Mouse (Mus musculus): Measurements from ENCODE around the gene Zfp667. TPM values are rescaled to one million over a fixed set of nuclear protein-coding genes. Genes with fewer than 3 reads are reported as not detected.
"Not testable (repeated sequence)": the region's sequence is repeated elsewhere in the genome, so short reads cannot be mapped to it uniquely, and the experiment has no call there.

Gene Zfp667
- polyA plus RNA-seq, 1 experiment: 2.9 TPM

DNA sequence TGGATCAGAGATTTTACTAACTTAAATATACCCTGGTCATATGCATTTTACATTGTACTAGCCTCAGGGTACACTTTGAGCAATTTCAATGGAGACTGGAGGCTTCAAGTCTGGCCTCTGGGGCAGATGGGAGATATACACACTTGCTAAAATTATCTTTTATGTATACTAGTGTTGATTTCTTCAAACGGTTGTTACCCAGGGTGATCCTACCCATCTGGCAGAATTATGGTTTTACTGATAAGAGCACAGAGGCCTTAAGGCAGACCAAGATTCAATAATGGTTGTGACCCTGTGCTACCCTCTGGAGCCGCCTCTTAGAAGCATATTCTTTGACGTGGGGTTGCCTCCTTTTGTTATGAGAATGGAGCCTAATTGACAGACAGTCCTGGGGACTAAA, 8.5 kb upstream of the Zfp667 start:
- H3K27ac ChIP-seq (ENCODE audit: control insufficient read depth, insufficient read depth, low read length): no peak overlapping the region
- no peaks in the 10 kb centered on the region for H3K36me3 ChIP-seq (ENCODE audit: control insufficient read depth, insufficient read depth, low read length)
- WGBS: 64% methylated on average over 3 of the region's 3 CpGs
- H3K4me3 ChIP-seq (ENCODE audit: control insufficient read depth, insufficient read depth, low read length): no peak overlapping the region
- no peak for TF ChIP-seq POLR2A (IDR thresholded peaks at IDR 0.05; ENCODE audit: control insufficient read depth, extremely low read depth, insufficient read depth, low read length, poor library complexity)
- no peak for TF ChIP-seq CTCF (IDR thresholded peaks at IDR 0.05; ENCODE audit: borderline replicate concordance, control insufficient read depth, extremely low read depth, insufficient read depth, low read length, poor library complexity)
- no peaks in the 10 kb centered on the region for H3K4me1 ChIP-seq (replicated peaks; ENCODE audit: control insufficient read depth, insufficient read depth, low read length)
- no peaks in the 10 kb centered on the region for H3K27me3 ChIP-seq (ENCODE audit: control insufficient read depth, insufficient read depth, low read length)
- DNase-seq: no peak

DNA sequence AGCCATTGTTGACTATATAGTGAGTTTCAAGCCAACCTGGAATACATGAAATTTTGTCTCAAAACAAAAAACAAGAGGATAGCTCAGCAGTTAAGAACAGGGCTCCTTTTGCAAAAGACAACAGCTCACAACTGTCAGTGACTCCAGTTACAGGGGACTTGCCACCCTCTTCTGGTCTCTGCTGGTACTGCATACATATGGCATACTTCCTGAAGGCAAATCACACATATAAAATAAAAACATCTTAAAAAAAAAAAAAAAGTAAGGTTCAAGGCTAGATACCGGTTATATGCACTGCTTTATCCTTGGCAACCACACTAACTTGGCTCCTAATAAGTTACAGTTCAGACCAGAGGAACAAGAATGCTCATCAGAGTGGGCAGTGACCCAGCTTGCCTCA, 3.6 kb upstream of the Zfp667 start:
- no peak overlapping the region for H3K27ac ChIP-seq (ENCODE audit: control insufficient read depth, insufficient read depth, low read length)
- peak; percentile 85 for DNase-seq
- peaks cover 12% of the 10 kb centered on the region for H3K4me1 ChIP-seq (replicated peaks; ENCODE audit: control insufficient read depth, insufficient read depth, low read length)
- 3% methylated on average over 1 of the region's 1 CpGs for WGBS
- H3K36me3 ChIP-seq (ENCODE audit: control insufficient read depth, insufficient read depth, low read length): no peaks in the 10 kb centered on the region
- TF ChIP-seq CTCF (IDR thresholded peaks at IDR 0.05; ENCODE audit: borderline replicate concordance, control insufficient read depth, extremely low read depth, insufficient read depth, low read length, poor library complexity): no peak
- TF ChIP-seq POLR2A (IDR thresholded peaks at IDR 0.05; ENCODE audit: control insufficient read depth, extremely low read depth, insufficient read depth, low read length, poor library complexity): no peak
- H3K4me3 ChIP-seq (ENCODE audit: control insufficient read depth, insufficient read depth, low read length): no peak overlapping the region
- no peaks in the 10 kb centered on the region for H3K27me3 ChIP-seq (ENCODE audit: control insufficient read depth, insufficient read depth, low read length)

DNA sequence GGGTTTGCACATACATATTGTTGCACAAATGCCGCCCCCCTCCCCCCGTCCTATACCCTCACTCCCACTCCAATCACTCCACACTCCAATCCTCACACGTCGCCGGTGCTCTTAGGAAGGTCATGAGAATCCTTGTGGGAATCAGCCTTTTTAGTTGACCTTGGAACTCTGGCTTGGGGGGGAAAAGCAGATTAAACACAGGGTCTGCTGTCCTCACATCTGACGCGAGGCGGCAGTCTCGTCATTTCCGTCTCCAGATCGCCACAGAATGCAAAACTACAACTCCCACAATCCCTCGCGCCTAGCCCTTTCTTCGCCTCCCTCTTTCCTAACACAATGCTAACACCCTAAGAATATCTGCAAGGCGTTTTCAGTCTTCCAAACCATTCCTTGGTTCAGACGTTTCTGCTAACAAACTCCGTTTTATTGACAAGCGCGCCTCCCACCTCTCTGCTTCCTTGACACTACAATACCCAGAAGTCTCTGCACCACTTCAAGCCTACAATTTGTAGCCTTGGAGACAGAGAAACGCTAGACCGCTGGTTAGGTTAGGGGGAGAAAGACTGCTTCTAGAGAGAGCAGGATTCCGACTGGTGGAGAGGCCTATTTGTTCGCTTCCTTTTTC, 2.8 kb upstream of the Zfp667 start:
- Histone ChIP-seq H3K4me3 (ENCODE audit: control insufficient read depth, insufficient read depth, low read length) (peak overlapping the region; percentile 70), H3K4me1 (replicated peaks; ENCODE audit: control insufficient read depth, insufficient read depth, low read length) (peaks cover 13% of the 10 kb centered on the region), H3K27me3 (ENCODE audit: control insufficient read depth, insufficient read depth, low read length) (no peaks in the 10 kb centered on the region), H3K27ac (ENCODE audit: control insufficient read depth, insufficient read depth, low read length) (peak overlapping the region; percentile 28), H3K36me3 (ENCODE audit: control insufficient read depth, insufficient read depth, low read length) (no peaks in the 10 kb centered on the region)
- peak; percentile 80 for DNase-seq
- TF ChIP-seq CTCF (IDR thresholded peaks at IDR 0.05; ENCODE audit: borderline replicate concordance, control insufficient read depth, extremely low read depth, insufficient read depth, low read length, poor library complexity): peak; percentile 59; the same call in 1 of the 2 replicates
- TF ChIP-seq POLR2A (IDR thresholded peaks at IDR 0.05; ENCODE audit: control insufficient read depth, extremely low read depth, insufficient read depth, low read length, poor library complexity): peak; percentile 35; the same call in 1 of the 2 replicates
- WGBS: 0% methylated on average over 23 of the region's 23 CpGs

DNA sequence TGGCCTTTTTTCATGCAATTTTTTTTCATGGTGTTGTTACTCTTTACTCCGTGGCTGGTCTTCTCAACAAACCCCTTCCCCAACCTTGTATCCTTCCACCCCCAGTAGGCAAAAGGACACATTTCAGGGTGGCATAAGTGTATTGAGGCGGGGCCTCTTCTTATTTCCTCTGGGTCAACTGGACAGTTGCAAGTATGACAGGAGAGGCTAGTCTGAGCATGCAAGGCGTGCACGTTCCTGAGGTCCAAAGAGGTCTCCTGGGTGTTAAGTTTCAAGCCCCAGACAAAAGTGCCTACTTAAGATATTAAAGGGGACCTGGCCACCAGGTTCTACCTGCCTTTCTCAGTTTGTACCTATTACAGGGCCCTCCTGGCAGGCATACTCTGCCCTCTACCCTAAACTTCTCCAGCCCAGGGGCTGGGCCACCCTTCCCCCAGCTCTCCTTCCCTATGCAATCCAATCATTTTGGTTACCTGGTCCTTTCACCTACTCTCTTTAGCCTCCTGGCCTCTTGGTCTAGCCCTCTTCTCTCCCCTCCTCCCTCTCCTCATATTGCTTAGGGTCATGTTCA, 1.9 kb upstream of the Zfp667 start:
- DNase-seq: no peak
- Histone ChIP-seq H3K27me3 (ENCODE audit: control insufficient read depth, insufficient read depth, low read length) (no peaks in the 10 kb centered on the region), H3K27ac (ENCODE audit: control insufficient read depth, insufficient read depth, low read length) (no peak overlapping the region), H3K4me1 (replicated peaks; ENCODE audit: control insufficient read depth, insufficient read depth, low read length) (peaks cover 13% of the 10 kb centered on the region), H3K4me3 (ENCODE audit: control insufficient read depth, insufficient read depth, low read length) (no peak overlapping the region), H3K36me3 (ENCODE audit: control insufficient read depth, insufficient read depth, low read length) (no peaks in the 10 kb centered on the region)
- 97% methylated on average over 4 of the region's 4 CpGs for WGBS
- TF ChIP-seq CTCF (IDR thresholded peaks at IDR 0.05; ENCODE audit: borderline replicate concordance, control insufficient read depth, extremely low read depth, insufficient read depth, low read length, poor library complexity) (no peak), POLR2A (IDR thresholded peaks at IDR 0.05; ENCODE audit: control insufficient read depth, extremely low read depth, insufficient read depth, low read length, poor library complexity) (no peak)

DNA sequence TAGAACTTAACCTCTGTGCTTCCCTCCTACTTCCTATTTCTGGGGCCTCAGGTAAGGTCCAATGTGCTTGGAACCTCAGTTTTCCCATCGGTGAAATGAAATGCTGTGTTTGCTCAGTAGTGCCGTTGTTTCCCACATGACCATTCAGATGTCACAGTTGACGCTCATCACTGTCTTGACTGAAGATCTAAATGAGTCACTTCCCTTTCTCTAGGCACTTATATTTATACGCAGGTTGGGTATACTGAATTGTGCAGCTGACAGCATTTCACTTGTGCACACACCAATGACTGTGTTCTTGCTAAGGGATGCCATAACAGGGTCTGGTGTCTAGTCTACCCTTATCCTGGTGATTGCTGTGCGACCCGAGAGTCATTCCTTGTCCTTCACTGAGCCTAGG, 1.0 kb upstream of the Zfp667 start:
- no peak for DNase-seq
- Histone ChIP-seq H3K4me3 (ENCODE audit: control insufficient read depth, insufficient read depth, low read length) (no peak overlapping the region), H3K36me3 (ENCODE audit: control insufficient read depth, insufficient read depth, low read length) (no peaks in the 10 kb centered on the region), H3K27me3 (ENCODE audit: control insufficient read depth, insufficient read depth, low read length) (no peaks in the 10 kb centered on the region), H3K27ac (ENCODE audit: control insufficient read depth, insufficient read depth, low read length) (no peak overlapping the region), H3K4me1 (replicated peaks; ENCODE audit: control insufficient read depth, insufficient read depth, low read length) (peaks cover 13% of the 10 kb centered on the region)
- WGBS: 72% methylated on average over 6 of the region's 6 CpGs
- TF ChIP-seq CTCF (IDR thresholded peaks at IDR 0.05; ENCODE audit: borderline replicate concordance, control insufficient read depth, extremely low read depth, insufficient read depth, low read length, poor library complexity): no peak
- no peak for TF ChIP-seq POLR2A (IDR thresholded peaks at IDR 0.05; ENCODE audit: control insufficient read depth, extremely low read depth, insufficient read depth, low read length, poor library complexity)

DNA sequence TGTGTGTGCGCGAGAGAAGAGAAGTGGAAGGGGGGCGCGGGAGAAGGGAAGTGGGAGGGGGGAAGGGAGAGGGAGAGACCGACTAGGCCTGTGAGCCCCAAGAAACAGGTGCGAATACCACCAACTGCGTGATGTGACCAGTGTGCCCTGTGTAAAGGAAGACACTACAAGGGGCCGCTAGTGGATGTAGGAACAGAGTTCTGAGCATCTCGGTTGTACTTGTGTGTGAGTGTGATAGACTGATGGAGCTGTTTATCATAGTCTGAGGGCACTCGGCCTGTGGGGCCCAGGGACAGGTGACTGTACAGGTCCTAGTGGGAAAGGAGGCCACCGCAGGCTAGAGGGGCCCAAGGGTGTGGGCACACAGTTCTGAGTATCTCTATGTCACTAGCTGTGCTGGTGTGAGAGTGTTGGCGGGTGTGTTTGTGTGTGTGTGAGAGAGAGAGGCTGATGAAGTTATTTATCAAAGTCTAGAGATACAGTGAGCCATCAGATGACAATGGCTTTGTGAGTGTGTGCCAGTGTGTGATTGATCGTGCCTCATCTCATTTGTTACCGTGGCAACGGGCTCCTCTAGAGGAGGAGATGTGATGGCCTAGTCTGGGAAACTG, 647 bp downstream of the Zfp667 start:
- Histone ChIP-seq H3K27me3 (ENCODE audit: control insufficient read depth, insufficient read depth, low read length) (no peaks in the 10 kb centered on the region), H3K27ac (ENCODE audit: control insufficient read depth, insufficient read depth, low read length) (peak overlapping the region; percentile 21; the same call in 1 of the 2 replicates), H3K4me1 (replicated peaks; ENCODE audit: control insufficient read depth, insufficient read depth, low read length) (peaks cover 13% of the 10 kb centered on the region), H3K4me3 (ENCODE audit: control insufficient read depth, insufficient read depth, low read length) (peak overlapping the region; percentile 80), H3K36me3 (ENCODE audit: control insufficient read depth, insufficient read depth, low read length) (no peaks in the 10 kb centered on the region)
- DNase-seq: peak; percentile 40
- WGBS: 30% methylated on average over 15 of the region's 15 CpGs
- TF ChIP-seq CTCF (IDR thresholded peaks at IDR 0.05; ENCODE audit: borderline replicate concordance, control insufficient read depth, extremely low read depth, insufficient read depth, low read length, poor library complexity) (no peak), POLR2A (IDR thresholded peaks at IDR 0.05; ENCODE audit: control insufficient read depth, extremely low read depth, insufficient read depth, low read length, poor library complexity) (0 out of 2 replicates have a peak, but pooled peaks have one; percentile 11)

DNA sequence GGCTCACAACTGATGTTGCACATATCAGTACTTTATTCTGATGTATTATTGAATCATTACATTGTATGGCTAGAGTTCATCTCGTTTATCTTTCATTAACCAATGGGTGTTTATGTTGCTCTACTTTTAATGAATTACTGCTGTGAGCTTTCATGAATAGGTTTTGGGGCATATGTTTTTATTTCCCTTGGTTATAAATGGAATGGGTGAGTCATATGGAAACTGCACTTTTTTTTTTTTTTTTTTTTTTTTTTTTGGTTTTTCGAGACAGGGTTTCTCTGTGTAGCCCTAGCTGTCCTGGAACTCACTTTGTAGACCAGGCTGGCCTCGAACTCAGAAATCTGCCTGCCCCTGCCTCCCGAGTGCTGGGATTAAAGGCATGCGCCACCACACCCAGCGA, 4.7 kb downstream of the Zfp667 start:
- peaks cover 10% of the 10 kb centered on the region for H3K4me1 ChIP-seq (replicated peaks; ENCODE audit: control insufficient read depth, insufficient read depth, low read length)
- not testable (repeated sequence) for H3K4me3 ChIP-seq (ENCODE audit: control insufficient read depth, insufficient read depth, low read length); H3K27me3 ChIP-seq (ENCODE audit: control insufficient read depth, insufficient read depth, low read length); DNase-seq; H3K27ac ChIP-seq (ENCODE audit: control insufficient read depth, insufficient read depth, low read length)
- WGBS: 90% methylated on average over 6 of the region's 6 CpGs
- peaks cover 22% of the 10 kb centered on the region for H3K36me3 ChIP-seq (ENCODE audit: control insufficient read depth, insufficient read depth, low read length)

DNA sequence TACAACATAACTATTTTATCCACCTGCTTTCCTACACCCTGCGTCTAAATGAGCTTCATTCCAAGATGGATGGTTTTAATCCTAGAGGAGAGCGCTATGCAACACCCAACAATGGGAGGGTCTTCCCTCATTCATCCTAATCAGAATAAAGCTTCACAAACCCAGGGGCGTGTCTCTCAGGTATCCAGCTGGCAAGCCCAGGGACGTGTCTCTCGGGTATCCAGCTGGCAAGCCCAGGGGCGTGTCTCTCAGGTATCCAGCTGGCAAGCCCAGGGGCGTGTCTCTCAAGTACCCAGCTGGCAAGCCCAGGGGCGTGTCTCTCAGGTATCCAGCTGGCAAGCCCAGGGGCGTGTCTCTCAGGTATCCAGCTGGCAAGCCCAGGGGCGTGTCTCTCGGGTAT, 14.4 kb downstream of the Zfp667 start:
- H3K27me3 ChIP-seq (ENCODE audit: control insufficient read depth, insufficient read depth, low read length); H3K4me3 ChIP-seq (ENCODE audit: control insufficient read depth, insufficient read depth, low read length); H3K4me1 ChIP-seq (replicated peaks; ENCODE audit: control insufficient read depth, insufficient read depth, low read length); H3K27ac ChIP-seq (ENCODE audit: control insufficient read depth, insufficient read depth, low read length); DNase-seq: not testable (repeated sequence)
- 94% methylated on average over 11 of the region's 11 CpGs for WGBS
- peaks cover 15% of the 10 kb centered on the region for H3K36me3 ChIP-seq (ENCODE audit: control insufficient read depth, insufficient read depth, low read length)

All from thymus, adult 2 months (tissue).